Mouse (Mus musculus) bone marrow macrophage, adult 2 months (primary cell): ENCODE results near the gene Rap1b. TPM values are rescaled to one million over a fixed set of nuclear protein-coding genes. Genes with fewer than 3 reads are reported as not detected.

Experiments
- H3K27ac ChIP-seq: 2 replicates; pipeline ENCODE4 v1.5.1; 2012; ENCODE audit warnings: low read depth, low read length; ENCODE audit not compliant: insufficient read depth
- H3K4me1 ChIP-seq: 2 replicates; pipeline ENCODE4 v1.6.1; 2012; ENCODE audit warnings: low read length; ENCODE audit not compliant: control insufficient read depth, insufficient read depth
- H3K4me3 ChIP-seq: 2 replicates; pipeline ENCODE4 v1.5.1; 2012; ENCODE audit warnings: mild to moderate bottlenecking, low read length, moderate library complexity; ENCODE audit not compliant: insufficient read depth
- CTCF ChIP-seq: IDR thresholded peaks from 2 replicates; pipeline ENCODE4 v1.5.1; 2012; ENCODE audit warnings: low read depth, mild to moderate bottlenecking, low read length, moderate library complexity
- POLR2A ChIP-seq: IDR thresholded peaks from 2 replicates; pipeline ENCODE4 v1.6.1; 2012; ENCODE audit warnings: mild to moderate bottlenecking, low read depth, low read length, borderline replicate concordance
- polyA plus RNA-seq: library from polyadenylated mRNA; stranded (reverse); fragments of >200 nt; gene quantifications from 2 replicates; pipeline ENCODE4 v1.2.4, GENCODE M21; 2012; ENCODE audit not compliant: missing spikeins, insufficient read depth, insufficient read length

Rap1b gene
- polyA plus RNA-seq, 1 experiment, result 458 TPM

GRCm38 (mm10) chr10:117780306-117780911 lies 65.4 kb downstream of the Rap1b start:
- TF ChIP-seq CTCF (no peak), POLR2A (no peak)
- Histone ChIP-seq H3K4me1 (no peaks in the 10 kb centered on the region), H3K27ac (no peak overlapping the region), H3K4me3 (no peak overlapping the region)

GRCm38 (mm10) chr10:117779581-117780305 lies 66.1 kb downstream of the Rap1b start:
- no peaks in the 10 kb centered on the region for H3K4me1 ChIP-seq

GRCm38 (mm10) chr10:117778951-117779350 lies 66.9 kb downstream of the Rap1b start:
- Histone ChIP-seq H3K27ac (no peak overlapping the region), H3K4me3 (no peak overlapping the region), H3K4me1 (no peaks in the 10 kb centered on the region)
- TF ChIP-seq POLR2A (no peak), CTCF (no peak)

More at GRCm38 (mm10) chr10:117779581-117780305, 66.1 kb downstream of the Rap1b start:
- Histone ChIP-seq H3K27ac (no peak overlapping the region), H3K4me3 (no peak overlapping the region)
- TF ChIP-seq CTCF (no peak), POLR2A (no peak)

GRCm38 (mm10) chr10:117778328-117778910 lies 67.4 kb downstream of the Rap1b start:
- H3K4me3 ChIP-seq, result no peak overlapping the region
- no peak overlapping the region for H3K27ac ChIP-seq
- TF ChIP-seq POLR2A (no peak), CTCF (no peak)
- H3K4me1 ChIP-seq, result no peaks in the 10 kb centered on the region

GRCm38 (mm10) chr10:117777501-117778327 lies 68.1 kb downstream of the Rap1b start:
- Histone ChIP-seq H3K4me3 (no peak overlapping the region), H3K4me1 (no peaks in the 10 kb centered on the region), H3K27ac (no peak overlapping the region)
- TF ChIP-seq CTCF (no peak), POLR2A (no peak)

- TF ChIP-seq CTCF (no peak), POLR2A (no peak)
These were observed 68.7 kb downstream of the Rap1b start for GRCm38 (mm10) chr10:117777103-117777470.

GRCm38 (mm10) chr10:117776281-117777102 lies 69.3 kb downstream of the Rap1b start:
- H3K27ac ChIP-seq, result no peak overlapping the region
- H3K4me1 ChIP-seq, result no peaks in the 10 kb centered on the region
- H3K4me3 ChIP-seq, result no peak overlapping the region
- TF ChIP-seq CTCF, result no peak
- no peak for TF ChIP-seq POLR2A

More at GRCm38 (mm10) chr10:117777103-117777470, 68.7 kb downstream of the Rap1b start:
- H3K27ac ChIP-seq, result no peak overlapping the region
- no peaks in the 10 kb centered on the region for H3K4me1 ChIP-seq
- no peak overlapping the region for H3K4me3 ChIP-seq

GRCm38 (mm10) chr10:117775401-117776144 lies 70.3 kb downstream of the Rap1b start:
- Histone ChIP-seq H3K4me3 (no peak overlapping the region), H3K27ac (no peak overlapping the region), H3K4me1 (no peaks in the 10 kb centered on the region)
- no peak for TF ChIP-seq CTCF
- no peak for TF ChIP-seq POLR2A

- H3K4me1 ChIP-seq, result no peaks in the 10 kb centered on the region
- no peak overlapping the region for H3K27ac ChIP-seq
- no peak overlapping the region for H3K4me3 ChIP-seq
- TF ChIP-seq POLR2A (no peak), CTCF (no peak)
These were observed 71.1 kb downstream of the Rap1b start for GRCm38 (mm10) chr10:117774817-117775120.
